Mouse (Mus musculus): ENCODE results near the gene March10. TPM values are rescaled to one million over a fixed set of nuclear protein-coding genes. Genes with fewer than 3 reads are reported as not detected.
A peak's percentile ranks its signal among the peaks of the same experiment; 100 is the strongest.

The March10 gene
- total RNA-seq, 1 experiment, result 0.22 TPM

DNA sequence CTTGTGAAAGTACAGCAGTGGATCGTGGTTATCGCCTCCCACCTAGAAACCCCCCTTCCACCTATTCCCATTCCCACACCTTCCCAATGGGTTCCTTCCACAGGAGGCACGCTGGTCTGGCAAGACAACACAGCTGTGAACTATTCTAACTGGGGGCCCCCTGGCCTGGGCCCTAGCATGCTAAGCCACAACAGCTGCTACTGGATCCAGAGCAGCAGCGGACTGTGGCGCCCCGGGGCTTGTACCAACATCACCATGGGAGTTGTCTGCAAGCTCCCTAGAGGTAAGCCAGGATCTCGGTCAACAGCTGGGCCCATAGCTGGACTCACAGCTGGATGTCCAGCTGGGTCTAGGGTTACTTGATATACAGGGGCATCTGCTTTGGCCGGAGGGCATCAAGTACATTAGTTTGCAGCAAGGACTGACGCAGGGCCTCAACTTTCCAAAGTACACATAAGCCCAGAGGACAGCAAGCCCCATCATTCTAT, 108.0 kb downstream of the March10 start:
- DNase-seq (ENCODE audit: low read depth, low spot score), result no peak
- H3K4me3 ChIP-seq (ENCODE audit: insufficient read depth in 1 of 2, low read depth in 1 of 2, low read length in 2 of 2, poor library complexity in 1 of 2, severe bottlenecking in 1 of 2), result no peak overlapping the region
- in situ Hi-C loops (cut with MboI; ENCODE audit: low sequenced_read_pairs in 2 of 2, unreplicated experiment in 2 of 2), result loop anchor here in 1 of 2 experiments (5.0 kb wide), 1 partner anchor 564 kb away; no protein-coding TSS in a partner anchor
- no peaks in the 10 kb centered on the region for H3K4me1 ChIP-seq (ENCODE audit: control insufficient read depth in 2 of 2, insufficient read depth in 2 of 2, low read length in 2 of 2, poor library complexity in 1 of 2)
- H3K27ac ChIP-seq (ENCODE audit: insufficient read depth, low read depth, low read length, poor library complexity, severe bottlenecking), result no peak overlapping the region
- H3K9ac ChIP-seq (ENCODE audit: insufficient read depth, low read depth, low read length, poor library complexity, severe bottlenecking), result no peak overlapping the region
- no peak for TF ChIP-seq HCFC1 (IDR thresholded peaks at IDR 0.05; ENCODE audit: borderline replicate concordance, insufficient read depth, low read length)
- TF ChIP-seq ZNF384 (IDR thresholded peaks at IDR 0.05; ENCODE audit: low read depth, low read length), result no peak
- no peak for TF ChIP-seq CHD2 (IDR thresholded peaks at IDR 0.05; ENCODE audit: low read depth, low read length)
- no peak for TF ChIP-seq MAFK (IDR thresholded peaks at IDR 0.05; ENCODE audit: insufficient read depth, low read depth, low read length)
- TF ChIP-seq ZC3H11A (IDR thresholded peaks at IDR 0.05; ENCODE audit: borderline replicate concordance, low read depth, low read length), result no peak
- H3K36me3 ChIP-seq (ENCODE audit: control insufficient read depth, insufficient read depth, low read length, poor library complexity, severe bottlenecking), result no peaks in the 10 kb centered on the region
- no peaks in the 10 kb centered on the region for H3K9me3 ChIP-seq (ENCODE audit: control insufficient read depth, insufficient read depth, low read depth, low read length)

DNA sequence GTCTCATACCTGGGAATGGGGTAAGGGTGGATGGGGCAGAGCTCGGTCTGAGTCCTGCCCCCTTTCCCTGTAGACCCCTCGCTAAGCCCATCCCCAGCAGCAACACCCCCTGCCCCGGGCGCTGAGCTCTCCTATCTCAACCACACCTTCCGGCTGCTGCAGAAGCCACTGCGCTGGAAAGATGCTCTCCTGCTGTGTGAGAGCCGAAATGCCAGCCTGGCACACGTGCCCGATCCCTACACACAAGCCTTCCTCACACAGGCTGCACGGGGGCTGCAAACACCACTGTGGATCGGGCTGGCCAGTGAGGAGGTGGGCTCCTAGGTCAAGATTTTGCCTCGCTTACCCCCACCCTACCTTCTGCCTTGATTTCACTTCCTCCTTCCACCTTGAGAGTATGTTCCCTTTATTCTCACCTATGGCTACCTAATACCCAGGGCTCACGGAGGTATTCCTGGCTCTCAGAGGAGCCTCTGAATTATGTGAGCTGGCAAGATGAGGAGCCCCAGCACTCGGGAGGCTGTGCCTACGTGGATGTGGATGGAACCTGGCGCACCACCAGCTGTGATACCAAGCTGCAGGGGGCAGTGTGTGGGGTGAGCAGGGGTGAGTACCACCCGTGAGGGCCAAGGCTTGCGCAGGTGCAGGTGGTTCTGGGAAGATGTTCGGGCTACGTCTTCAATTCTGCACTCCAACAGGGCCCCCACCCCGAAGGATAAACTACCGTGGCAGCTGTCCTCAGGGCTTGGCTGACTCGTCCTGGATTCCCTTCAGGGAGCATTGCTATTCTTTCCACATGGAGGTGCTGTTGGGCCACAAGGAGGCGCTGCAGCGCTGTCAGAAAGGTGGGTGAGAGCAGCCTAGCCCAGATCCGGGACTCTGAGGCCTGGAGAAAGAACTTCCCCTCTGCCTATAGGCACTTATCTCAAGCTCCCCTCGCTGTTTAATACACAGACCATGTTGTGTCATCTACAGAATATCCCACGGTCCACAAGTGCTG, 109.1 kb downstream of the March10 start:
- in situ Hi-C loops (cut with MboI; ENCODE audit: low sequenced_read_pairs in 2 of 2, unreplicated experiment in 2 of 2), result loop anchor here in 1 of 2 experiments (5.0 kb wide), 1 partner anchor 565 kb away; no protein-coding TSS in a partner anchor
- Histone ChIP-seq H3K9me3 (ENCODE audit: control insufficient read depth, insufficient read depth, low read depth, low read length) (no peaks in the 10 kb centered on the region), H3K4me1 (ENCODE audit: control insufficient read depth in 2 of 2, insufficient read depth in 2 of 2, low read length in 2 of 2, poor library complexity in 1 of 2) (no peaks in the 10 kb centered on the region), H3K4me3 (ENCODE audit: insufficient read depth in 1 of 2, low read depth in 1 of 2, low read length in 2 of 2, poor library complexity in 1 of 2, severe bottlenecking in 1 of 2) (no peak overlapping the region), H3K36me3 (ENCODE audit: control insufficient read depth, insufficient read depth, low read length, poor library complexity, severe bottlenecking) (no peaks in the 10 kb centered on the region), H3K9ac (ENCODE audit: insufficient read depth, low read depth, low read length, poor library complexity, severe bottlenecking) (no peak overlapping the region), H3K27ac (ENCODE audit: insufficient read depth, low read depth, low read length, poor library complexity, severe bottlenecking) (no peak overlapping the region)
- DNase-seq (ENCODE audit: low read depth, low spot score), result peak; percentile 87
- TF ChIP-seq ZC3H11A (IDR thresholded peaks at IDR 0.05; ENCODE audit: borderline replicate concordance, low read depth, low read length), result peak; percentile 82; the same call in 1 of the 2 replicates
- TF ChIP-seq HCFC1 (IDR thresholded peaks at IDR 0.05; ENCODE audit: borderline replicate concordance, insufficient read depth, low read length), result no peak

DNA sequence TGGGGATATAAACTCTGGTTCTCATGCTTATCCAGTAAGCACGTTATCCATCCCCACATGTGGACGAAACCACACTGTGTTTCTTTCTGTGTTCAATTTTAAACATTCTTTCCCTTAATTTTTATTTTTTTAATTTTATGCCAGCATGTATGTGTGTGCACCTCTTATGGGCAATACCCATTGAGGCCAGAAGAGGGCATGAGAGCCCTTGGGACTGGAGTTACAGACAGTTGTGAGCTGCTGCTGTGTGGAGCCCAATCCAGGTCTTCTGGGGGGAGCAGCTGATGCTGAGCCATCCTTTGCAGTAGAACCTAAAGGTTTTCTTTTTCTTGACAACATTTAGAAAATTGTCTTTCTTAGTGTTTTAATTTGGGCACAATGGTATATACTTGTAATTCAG, 111.3 kb downstream of the March10 start:
- Histone ChIP-seq H3K9ac (ENCODE audit: insufficient read depth, low read depth, low read length, poor library complexity, severe bottlenecking) (no peak overlapping the region), H3K4me1 (ENCODE audit: control insufficient read depth in 2 of 2, insufficient read depth in 2 of 2, low read length in 2 of 2, poor library complexity in 1 of 2) (no peaks in the 10 kb centered on the region), H3K27ac (ENCODE audit: insufficient read depth, low read depth, low read length, poor library complexity, severe bottlenecking) (no peak overlapping the region), H3K36me3 (ENCODE audit: control insufficient read depth, insufficient read depth, low read length, poor library complexity, severe bottlenecking) (no peaks in the 10 kb centered on the region), H3K9me3 (ENCODE audit: control insufficient read depth, insufficient read depth, low read depth, low read length) (no peaks in the 10 kb centered on the region), H3K4me3 (ENCODE audit: insufficient read depth in 1 of 2, low read depth in 1 of 2, low read length in 2 of 2, poor library complexity in 1 of 2, severe bottlenecking in 1 of 2) (no peak overlapping the region)
- TF ChIP-seq ZNF384 (IDR thresholded peaks at IDR 0.05; ENCODE audit: low read depth, low read length) (0 out of 2 replicates have a peak, but pooled peaks have one; percentile 20), ZC3H11A (IDR thresholded peaks at IDR 0.05; ENCODE audit: borderline replicate concordance, low read depth, low read length) (peak; percentile 63), MAFK (IDR thresholded peaks at IDR 0.05; ENCODE audit: insufficient read depth, low read depth, low read length) (no peak), CHD2 (IDR thresholded peaks at IDR 0.05; ENCODE audit: low read depth, low read length) (no peak), HCFC1 (IDR thresholded peaks at IDR 0.05; ENCODE audit: borderline replicate concordance, insufficient read depth, low read length) (no peak)
- in situ Hi-C loops (cut with MboI; ENCODE audit: low sequenced_read_pairs in 2 of 2, unreplicated experiment in 2 of 2), result loop anchor here in 1 of 2 experiments (5.0 kb wide), 1 partner anchor 567 kb away; no protein-coding TSS in a partner anchor
- no peak for DNase-seq (ENCODE audit: low read depth, low spot score)

DNA sequence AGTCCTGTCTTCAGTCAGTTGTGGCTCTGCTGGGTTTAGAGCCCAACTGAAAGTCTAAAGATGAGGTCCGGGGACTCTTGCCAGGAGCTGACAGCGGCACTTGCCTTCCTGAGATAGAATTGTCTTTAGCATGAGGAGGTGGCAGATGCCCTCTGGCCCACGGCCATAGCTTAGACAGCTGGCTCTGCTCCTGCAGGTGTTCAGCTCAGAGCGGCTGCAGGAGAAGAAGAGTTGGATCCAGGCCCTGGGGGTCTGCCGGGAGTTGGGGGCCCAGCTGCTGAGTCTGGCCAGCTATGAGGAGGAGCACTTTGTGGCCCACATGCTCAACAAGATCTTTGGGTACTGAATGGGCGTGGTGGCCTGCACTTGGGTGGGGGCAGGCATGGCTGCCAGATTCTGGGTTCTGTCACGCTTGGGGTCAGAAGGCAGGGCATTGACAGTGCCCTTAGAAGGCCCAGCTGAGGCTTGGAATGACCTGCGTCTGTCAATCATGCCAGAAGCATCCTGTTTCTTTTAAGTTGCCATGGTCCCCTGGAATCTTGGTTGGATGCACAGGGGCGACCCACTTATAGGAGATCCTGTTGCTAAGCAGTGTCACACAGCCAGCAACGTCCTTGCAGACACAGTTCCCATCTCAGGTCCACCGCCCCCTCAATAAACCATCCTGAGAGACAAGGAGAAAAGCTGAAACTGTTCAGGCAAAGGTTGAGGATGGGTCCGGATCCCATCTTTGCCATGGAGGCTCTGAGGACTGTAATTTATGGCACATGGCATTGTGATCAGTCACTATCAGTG, 117.7 kb downstream of the March10 start:
- no peaks in the 10 kb centered on the region for H3K36me3 ChIP-seq (ENCODE audit: control insufficient read depth, insufficient read depth, low read length, poor library complexity, severe bottlenecking)
- H3K4me1 ChIP-seq (ENCODE audit: control insufficient read depth in 2 of 2, insufficient read depth in 2 of 2, low read length in 2 of 2, poor library complexity in 1 of 2), result peaks cover 0 to 3% of the 10 kb centered on the region in 2 experiments; a peak in 1 of 4 replicates
- H3K9me3 ChIP-seq (ENCODE audit: control insufficient read depth, insufficient read depth, low read depth, low read length), result no peaks in the 10 kb centered on the region
- DNase-seq (ENCODE audit: low read depth, low spot score), result no peak
- no peak overlapping the region for H3K27ac ChIP-seq (ENCODE audit: insufficient read depth, low read depth, low read length, poor library complexity, severe bottlenecking)
- in situ Hi-C loops (cut with MboI; ENCODE audit: low sequenced_read_pairs in 2 of 2, unreplicated experiment in 2 of 2), result no loop called here
- no peak overlapping the region for H3K4me3 ChIP-seq (ENCODE audit: insufficient read depth in 1 of 2, low read depth in 1 of 2, low read length in 2 of 2, poor library complexity in 1 of 2, severe bottlenecking in 1 of 2)
- no peak overlapping the region for H3K9ac ChIP-seq (ENCODE audit: insufficient read depth, low read depth, low read length, poor library complexity, severe bottlenecking)
- TF ChIP-seq HCFC1 (IDR thresholded peaks at IDR 0.05; ENCODE audit: borderline replicate concordance, insufficient read depth, low read length) (no peak), MAFK (IDR thresholded peaks at IDR 0.05; ENCODE audit: insufficient read depth, low read depth, low read length) (no peak), ZNF384 (IDR thresholded peaks at IDR 0.05; ENCODE audit: low read depth, low read length) (no peak), ZC3H11A (IDR thresholded peaks at IDR 0.05; ENCODE audit: borderline replicate concordance, low read depth, low read length) (no peak), CHD2 (IDR thresholded peaks at IDR 0.05; ENCODE audit: low read depth, low read length) (no peak)

Measured in ES-E14 (cell line).